Mouse (Mus musculus) spleen, postnatal 14 days (tissue): ENCODE measurements around the gene Olfr670.
"Not testable (repeated sequence)": the region's sequence is repeated elsewhere in the genome, so short reads cannot be mapped to it uniquely, and the experiment has no call there.

Source experiments
- DNase-seq, 2 experiments: peaks; one replicate each; pipeline ENCODE4 v3.0.0; 2021 to 2022; ENCODE audit warnings: low spot score in 2 of 2

The Olfr670 gene

DNA sequence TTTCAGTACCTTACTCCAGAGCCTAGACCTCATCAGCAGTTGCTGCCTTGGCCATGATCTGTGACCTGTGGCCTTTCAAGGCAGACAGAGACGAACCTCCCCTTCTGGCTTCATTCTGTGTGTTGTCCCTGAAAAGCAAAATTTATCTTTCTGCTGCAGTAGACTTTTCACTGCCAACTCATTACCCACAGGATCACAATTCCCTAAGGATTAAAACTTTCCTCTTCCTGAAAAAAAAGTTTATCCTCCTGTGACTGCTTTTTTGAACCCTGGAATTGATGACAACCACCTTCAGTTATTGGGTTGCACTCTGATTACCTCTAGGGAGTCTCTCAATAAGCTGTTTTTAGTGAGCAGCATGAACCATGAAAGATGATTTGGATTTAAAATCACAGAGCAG is at the start of gene Olfr670:
TSS of gene Olfr670 (minus strand) at position 101 of the 400 bp plus-strand sequence.
- no peak for DNase-seq

DNA sequence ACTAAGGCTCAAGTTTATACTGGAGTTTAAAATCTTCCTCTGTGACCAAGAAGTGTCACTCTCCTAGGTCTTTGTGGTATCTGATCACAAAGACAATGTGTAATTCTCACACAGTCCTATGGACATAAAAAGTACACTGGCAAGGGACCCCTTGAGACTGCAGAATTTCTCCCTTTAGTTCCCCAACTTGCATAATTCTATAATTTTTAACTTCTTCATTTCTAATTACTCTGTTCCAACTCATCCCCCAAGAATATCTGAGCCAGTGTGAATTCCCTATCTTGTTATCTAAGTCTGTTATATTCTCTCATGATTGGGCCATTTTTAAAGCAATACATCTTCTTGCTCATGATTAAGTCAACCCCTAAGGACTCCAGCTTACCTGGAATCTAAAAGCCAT is 39.5 kb upstream of the Olfr670 start, which contains the start of gene Olfr672:
TSS of gene Olfr672 (minus strand) at position 101 of the 400 bp plus-strand sequence.
- DNase-seq: no peak

DNA sequence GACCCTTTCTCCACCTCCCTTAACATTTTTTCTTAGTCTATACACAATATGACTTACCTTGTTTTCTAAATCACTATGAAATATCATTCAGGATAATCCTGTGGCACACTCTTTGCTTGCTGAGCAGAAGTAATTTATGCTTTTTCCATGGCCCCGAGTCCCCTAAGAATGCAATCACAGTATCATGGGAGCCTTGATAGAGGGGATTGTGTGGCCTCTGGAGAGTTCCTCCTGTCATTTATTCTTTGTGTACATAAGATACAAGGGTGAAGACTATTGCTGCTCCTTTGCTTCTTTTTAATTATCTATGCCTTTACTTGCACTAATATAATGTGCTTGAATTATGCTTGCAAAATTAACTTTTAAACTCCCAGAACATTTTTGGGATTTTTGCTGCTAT is 16.6 kb upstream of the Olfr670 start, which contains the start of gene Olfr671:
TSS of gene Olfr671 (minus strand) at position 101 of the 400 bp plus-strand sequence.
- DNase-seq: no peak

GRCm38 (mm10) chr7:104972507-104972906 is 10.1 kb upstream of the Olfr670 start:
- not testable (repeated sequence) for DNase-seq

GRCm38 (mm10) chr7:104950234-104950633 is 12.2 kb downstream of the Olfr670 start:
- DNase-seq: not testable (repeated sequence)

- no peak for DNase-seq
Measured at GRCm38 (mm10) chr7:104933940-104934339, 28.5 kb downstream of the Olfr670 start, which contains the start of gene Olfr669. Olfr669 (plus strand) TSS chr7:104934240.

- DNase-seq: no peak
Measured at GRCm38 (mm10) chr7:104927957-104928356, 34.5 kb downstream of the Olfr670 start, which contains the start of gene Olfr668. Olfr668 (minus strand) TSS chr7:104928057.

GRCm38 (mm10) chr7:104921382-104921781 is 41.0 kb downstream of the Olfr670 start, which contains the start of gene Olfr667:
Olfr667 (minus strand) TSS chr7:104921482.
- DNase-seq: no peak
